Mouse (Mus musculus) testis, adult 2 months (tissue): ENCODE measurements around the gene Phldb2.

ENCODE experiments used
- CTCF ChIP-seq: fragments of 200-500 bp; IDR thresholded peaks from 2 replicates; pipeline ENCODE4 v1.5.1; 2012; ENCODE audit warnings: low read depth, mild to moderate bottlenecking, inconsistent platforms, low read length, moderate library complexity; ENCODE audit not compliant: control insufficient read depth, insufficient read depth, insufficient replicate concordance
- POLR2A ChIP-seq: fragments of 200-500 bp; IDR thresholded peaks from 2 replicates; pipeline ENCODE4 v1.6.1; 2012; ENCODE audit warnings: low read depth, mild to moderate bottlenecking, inconsistent platforms, low read length, moderate library complexity; ENCODE audit not compliant: control insufficient read depth

GRCm38 (mm10) chr16:45884194-45884593, 69.2 kb downstream of the Phldb2 start:
- TF ChIP-seq POLR2A (no peak), CTCF (no peak)
